Mouse (Mus musculus): ENCODE measurements around the gene Pkn1. TPM values are rescaled to one million over a fixed set of nuclear protein-coding genes. Genes with fewer than 3 reads are reported as not detected.

Gene Pkn1
- polyA plus RNA-seq, 1 experiment from 2014 or later: 28.8 TPM

DNA sequence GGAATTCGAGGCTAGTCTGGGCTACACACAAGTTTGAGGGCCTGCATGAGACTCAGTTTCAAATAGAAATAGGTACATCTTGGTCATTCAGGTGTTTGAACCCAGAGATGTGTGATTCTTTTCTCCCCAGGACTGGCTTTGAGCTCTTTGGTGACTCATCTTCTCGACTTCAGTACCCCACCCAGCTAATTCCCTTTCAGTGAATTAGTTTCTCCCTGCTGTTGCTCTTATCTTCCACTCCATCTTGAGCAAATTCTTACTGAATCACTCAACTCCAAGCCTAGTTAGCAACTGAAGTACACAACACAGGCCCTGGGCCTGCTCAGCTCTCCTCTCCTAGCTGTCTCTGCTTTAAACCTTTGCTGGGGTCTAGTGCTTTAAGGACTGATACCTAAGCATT lies 17.6 kb upstream of the Pkn1 start:
- 66% methylated on average over 2 of the region's 2 CpGs for WGBS
- no peak overlapping the region for H3K9ac ChIP-seq (ENCODE audit: low read length)

DNA sequence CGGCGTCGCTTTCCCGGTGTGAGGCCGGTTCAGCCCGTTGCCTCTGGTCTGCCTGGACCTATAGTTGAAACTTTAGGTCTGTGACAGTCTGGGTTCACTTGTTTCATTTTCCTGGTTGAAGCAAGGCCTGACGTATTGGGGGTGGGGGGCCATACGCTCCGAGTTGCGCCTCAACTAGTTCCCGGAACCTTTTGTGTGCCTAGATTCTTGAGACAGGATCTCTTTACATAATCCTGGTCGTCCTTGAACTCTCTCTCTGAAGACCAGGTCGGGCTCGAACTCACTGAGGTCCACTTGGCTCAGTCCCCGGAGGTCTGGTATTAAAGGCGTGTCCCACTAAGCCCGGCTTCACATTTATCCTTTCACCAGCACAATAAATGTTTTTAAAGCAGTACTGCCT lies 16.8 kb upstream of the Pkn1 start:
- no peak overlapping the region for H3K27ac ChIP-seq (replicated peaks; ENCODE audit: low read depth, low read length)
- 1% methylated on average over 17 of the region's 17 CpGs for WGBS

More for the DNA sequence above, 17.6 kb upstream of the Pkn1 start:
- no peak for DNase-seq (ENCODE audit: low spot score)
- ATAC-seq (ENCODE audit: insufficient number of reproducible peaks, low FRiP score, low TSS enrichment, low read depth): no peak
- Histone ChIP-seq H3K4me2 (ENCODE audit: low read depth, severe bottlenecking) (peak overlapping the region; percentile 74), H3K4me3 (ENCODE audit: low read depth, low read length) (no peak overlapping the region; the same call in 1 of the 2 replicates), H3K9me3 (ENCODE audit: control insufficient read depth, low read length) (no peaks in the 10 kb centered on the region), H3K36me3 (ENCODE audit: control insufficient read depth, insufficient read depth, low read length) (peaks cover 17% of the 10 kb centered on the region), H3K4me1 (ENCODE audit: control insufficient read depth, insufficient read depth, low read length) (peaks cover 8% of the 10 kb centered on the region), H3K27ac (replicated peaks; ENCODE audit: low read depth, low read length) (no peak overlapping the region), H3K27me3 (ENCODE audit: control insufficient read depth, insufficient read depth, low read length) (no peaks in the 10 kb centered on the region)

DNA sequence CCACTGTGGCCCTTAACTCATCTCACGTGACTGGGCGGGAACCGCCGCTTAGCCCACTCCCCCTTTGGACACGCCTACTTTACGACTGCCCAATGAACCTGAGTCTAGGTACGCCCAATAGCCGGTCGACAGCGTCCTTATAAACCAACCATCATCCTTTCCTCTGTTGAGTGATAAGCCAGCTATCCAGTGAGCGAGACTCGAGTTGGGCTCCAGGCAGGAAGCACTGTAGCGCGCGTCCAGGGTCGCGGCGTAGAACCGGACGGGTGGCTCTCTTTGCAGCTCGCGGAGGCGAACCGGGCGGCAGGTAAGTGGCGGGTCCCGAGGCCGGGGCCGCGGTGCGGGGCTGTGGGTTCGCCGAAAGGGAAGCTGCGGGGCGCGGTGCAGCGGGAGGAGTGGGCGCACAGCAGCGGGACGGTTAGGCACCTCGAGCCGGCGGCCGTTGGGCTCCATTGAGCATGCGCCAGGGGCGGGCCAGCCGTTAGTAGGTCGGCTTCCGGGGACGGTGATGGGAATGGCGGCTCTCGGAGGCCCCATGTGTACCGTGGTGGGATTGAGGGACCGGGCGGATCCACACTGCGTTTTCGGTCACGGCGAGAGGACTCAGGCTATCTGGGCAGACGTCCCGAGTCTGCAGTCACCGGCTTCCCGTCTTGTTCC lies 16.2 kb upstream of the Pkn1 start, which contains the start of gene Ddx39:
TSS of gene Ddx39 (plus strand) at position 147 of the 660 bp plus-strand sequence.
- peak within 1 kb of the TSS; percentile 77 for H3K9ac ChIP-seq (ENCODE audit: low read length)
- no peaks in the 10 kb centered on the region for H3K27me3 ChIP-seq (ENCODE audit: control insufficient read depth, insufficient read depth, low read length)
- peak within 1 kb of the TSS; percentile 83 for H3K4me3 ChIP-seq (ENCODE audit: low read depth, low read length)
- under 1% methylated on average over 52 of the region's 63 CpGs for WGBS
- H3K27ac ChIP-seq (replicated peaks; ENCODE audit: low read depth, low read length): peak within 1 kb of the TSS; percentile 53
- ATAC-seq (ENCODE audit: insufficient number of reproducible peaks, low FRiP score, low TSS enrichment, low read depth): peak; percentile 99
- H3K4me2 ChIP-seq (ENCODE audit: low read depth, severe bottlenecking): peak within 1 kb of the TSS; percentile 74
- H3K4me1 ChIP-seq (ENCODE audit: control insufficient read depth, insufficient read depth, low read length): peaks cover 8% of the 10 kb centered on the region
- DNase-seq (ENCODE audit: low spot score): peak; percentile 93
- H3K36me3 ChIP-seq (ENCODE audit: control insufficient read depth, insufficient read depth, low read length): peaks cover 3% of the 10 kb centered on the region
- no peaks in the 10 kb centered on the region for H3K9me3 ChIP-seq (ENCODE audit: control insufficient read depth, low read length)

More for the DNA sequence above, 16.8 kb upstream of the Pkn1 start:
- peak overlapping the region; percentile 83 for H3K4me3 ChIP-seq (ENCODE audit: low read depth, low read length)
- peaks cover 9% of the 10 kb centered on the region for H3K36me3 ChIP-seq (ENCODE audit: control insufficient read depth, insufficient read depth, low read length)
- H3K4me1 ChIP-seq (ENCODE audit: control insufficient read depth, insufficient read depth, low read length): peaks cover 8% of the 10 kb centered on the region
- H3K4me2 ChIP-seq (ENCODE audit: low read depth, severe bottlenecking): peak overlapping the region; percentile 74
- H3K27me3 ChIP-seq (ENCODE audit: control insufficient read depth, insufficient read depth, low read length): no peaks in the 10 kb centered on the region
- peak overlapping the region; percentile 77 for H3K9ac ChIP-seq (ENCODE audit: low read length)
- ATAC-seq (ENCODE audit: insufficient number of reproducible peaks, low FRiP score, low TSS enrichment, low read depth): 0 out of 2 replicates have a peak, but pooled peaks have one; percentile 8
- DNase-seq (ENCODE audit: low spot score): no peak
- no peaks in the 10 kb centered on the region for H3K9me3 ChIP-seq (ENCODE audit: control insufficient read depth, low read length)

DNA sequence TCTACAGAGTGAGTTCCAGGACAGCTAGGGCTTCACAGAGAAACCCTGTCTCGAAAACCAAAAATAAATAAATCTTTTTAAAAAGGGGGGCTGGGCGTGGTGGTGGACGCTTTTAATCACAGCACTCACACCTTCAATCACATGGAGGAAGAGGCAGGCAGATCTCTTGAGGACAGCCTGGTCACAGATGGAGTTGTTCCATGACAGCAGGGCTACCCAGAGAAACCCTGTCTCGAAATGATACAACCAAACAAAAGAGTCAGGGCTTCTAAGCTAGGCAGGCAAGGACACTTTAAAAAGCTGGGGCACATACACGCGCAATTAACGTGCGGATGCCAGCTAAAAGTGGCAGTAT lies 15.7 kb upstream of the Pkn1 start:
- Histone ChIP-seq H3K4me2 (ENCODE audit: low read depth, severe bottlenecking) (peak overlapping the region; percentile 36; the same call in 1 of the 2 replicates), H3K4me3 (ENCODE audit: low read depth, low read length) (peak overlapping the region; percentile 83), H3K9me3 (ENCODE audit: control insufficient read depth, low read length) (no peaks in the 10 kb centered on the region), H3K27me3 (ENCODE audit: control insufficient read depth, insufficient read depth, low read length) (no peaks in the 10 kb centered on the region), H3K27ac (replicated peaks; ENCODE audit: low read depth, low read length) (no peak overlapping the region), H3K4me1 (ENCODE audit: control insufficient read depth, insufficient read depth, low read length) (peaks cover 8% of the 10 kb centered on the region), H3K36me3 (ENCODE audit: control insufficient read depth, insufficient read depth, low read length) (no peaks in the 10 kb centered on the region), H3K9ac (ENCODE audit: low read length) (no peak overlapping the region)
- DNase-seq (ENCODE audit: low spot score): no peak
- no peak; the same call in 1 of the 2 replicates for ATAC-seq (ENCODE audit: insufficient number of reproducible peaks, low FRiP score, low TSS enrichment, low read depth)
- 18% methylated on average over 8 of the region's 8 CpGs for WGBS

DNA sequence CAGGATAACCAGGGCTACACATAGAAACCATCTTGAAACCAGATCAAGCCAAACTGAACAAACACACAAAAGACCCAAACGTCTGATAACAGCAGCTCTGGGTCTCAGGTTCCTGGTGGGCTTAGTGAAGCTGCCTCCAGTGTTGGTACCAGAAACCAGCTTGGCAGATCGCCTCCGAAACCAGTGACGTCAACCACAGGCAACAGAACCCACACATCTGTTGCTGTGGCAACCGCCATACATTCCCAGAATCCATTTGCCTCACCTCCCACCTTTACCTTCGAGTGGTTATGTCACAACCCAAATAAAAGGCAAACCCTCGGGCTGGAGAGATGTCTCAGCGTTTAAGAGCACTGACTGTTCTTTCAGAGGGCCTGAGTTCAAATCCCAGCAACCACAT lies 8.6 kb upstream of the Pkn1 start:
- H3K9me3 ChIP-seq (ENCODE audit: control insufficient read depth, low read length): no peaks in the 10 kb centered on the region
- H3K36me3 ChIP-seq (ENCODE audit: control insufficient read depth, insufficient read depth, low read length): no peaks in the 10 kb centered on the region
- no peak overlapping the region for H3K4me3 ChIP-seq (ENCODE audit: low read depth, low read length)
- H3K4me2 ChIP-seq (ENCODE audit: low read depth, severe bottlenecking): no peak overlapping the region
- no peaks in the 10 kb centered on the region for H3K27me3 ChIP-seq (ENCODE audit: control insufficient read depth, insufficient read depth, low read length)
- WGBS: 77% methylated on average over 8 of the region's 8 CpGs
- no peaks in the 10 kb centered on the region for H3K4me1 ChIP-seq (ENCODE audit: control insufficient read depth, insufficient read depth, low read length)
- DNase-seq (ENCODE audit: low spot score) (no peak), ATAC-seq (ENCODE audit: insufficient number of reproducible peaks, low FRiP score, low TSS enrichment, low read depth) (no peak)
- H3K9ac ChIP-seq (ENCODE audit: low read length): no peak overlapping the region
- H3K27ac ChIP-seq (replicated peaks; ENCODE audit: low read depth, low read length): no peak overlapping the region

DNA sequence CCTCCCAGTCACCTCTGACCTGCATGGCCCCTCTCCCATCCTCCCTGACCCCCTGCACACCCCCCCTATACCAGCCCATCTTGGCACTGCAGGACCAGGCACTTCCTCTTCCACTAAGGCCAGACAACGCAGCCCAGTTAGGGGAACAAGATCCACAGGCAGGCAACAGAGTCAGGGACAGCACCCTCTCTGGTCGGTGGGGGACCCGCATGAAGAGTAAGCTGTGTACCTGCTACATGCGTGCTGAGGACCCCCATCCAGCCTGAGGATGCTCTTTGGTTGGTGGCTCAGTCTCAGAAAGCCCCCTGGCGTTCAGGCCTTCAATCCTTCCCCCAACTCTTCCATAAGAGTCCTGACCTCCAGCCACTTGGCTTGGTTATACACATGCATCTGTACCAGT lies 7.4 kb upstream of the Pkn1 start:
- no peak overlapping the region for H3K4me2 ChIP-seq (ENCODE audit: low read depth, severe bottlenecking)
- ATAC-seq (ENCODE audit: insufficient number of reproducible peaks, low FRiP score, low TSS enrichment, low read depth) (no peak), DNase-seq (ENCODE audit: low spot score) (no peak)
- no peak overlapping the region for H3K27ac ChIP-seq (replicated peaks; ENCODE audit: low read depth, low read length)
- H3K4me3 ChIP-seq (ENCODE audit: low read depth, low read length): no peak overlapping the region
- H3K27me3 ChIP-seq (ENCODE audit: control insufficient read depth, insufficient read depth, low read length): no peaks in the 10 kb centered on the region
- H3K4me1 ChIP-seq (ENCODE audit: control insufficient read depth, insufficient read depth, low read length): no peaks in the 10 kb centered on the region
- H3K9me3 ChIP-seq (ENCODE audit: control insufficient read depth, low read length): no peaks in the 10 kb centered on the region
- H3K9ac ChIP-seq (ENCODE audit: low read length): no peak overlapping the region
- WGBS: 73% methylated on average over 5 of the region's 5 CpGs
- H3K36me3 ChIP-seq (ENCODE audit: control insufficient read depth, insufficient read depth, low read length): no peaks in the 10 kb centered on the region

DNA sequence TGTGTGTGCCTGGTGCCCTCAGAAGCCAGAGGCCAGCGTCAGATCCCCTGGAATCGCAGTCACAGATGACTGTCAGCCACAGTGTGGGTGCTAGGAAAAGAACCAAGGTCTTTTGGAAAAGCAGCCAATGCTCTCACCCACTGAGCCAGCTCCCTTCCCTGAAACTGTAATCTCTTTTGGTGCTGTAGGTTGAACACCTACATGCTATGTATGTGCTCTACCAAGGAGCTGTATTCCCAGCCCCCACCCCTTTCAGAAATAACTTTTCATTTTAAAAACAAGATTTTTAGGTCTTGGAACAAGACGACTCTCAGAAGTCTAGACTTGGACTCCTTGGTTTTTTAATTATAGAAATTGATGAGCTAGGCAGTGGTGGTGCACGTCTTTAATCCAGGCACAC lies 4.4 kb upstream of the Pkn1 start:
- H3K9ac ChIP-seq (ENCODE audit: low read length): no peak overlapping the region
- no peaks in the 10 kb centered on the region for H3K27me3 ChIP-seq (ENCODE audit: control insufficient read depth, insufficient read depth, low read length)
- H3K4me3 ChIP-seq (ENCODE audit: low read depth, low read length): no peak overlapping the region
- no peak for DNase-seq (ENCODE audit: low spot score)
- H3K4me2 ChIP-seq (ENCODE audit: low read depth, severe bottlenecking): no peak overlapping the region
- H3K4me1 ChIP-seq (ENCODE audit: control insufficient read depth, insufficient read depth, low read length): 0 out of 2 replicates have a peak, but pooled peaks cover 3% of the 10 kb centered on the region
- H3K27ac ChIP-seq (replicated peaks; ENCODE audit: low read depth, low read length): no peak overlapping the region
- H3K9me3 ChIP-seq (ENCODE audit: control insufficient read depth, low read length): no peaks in the 10 kb centered on the region
- ATAC-seq (ENCODE audit: insufficient number of reproducible peaks, low FRiP score, low TSS enrichment, low read depth): no peak
- 87% methylated on average over 4 of the region's 4 CpGs for WGBS
- H3K36me3 ChIP-seq (ENCODE audit: control insufficient read depth, insufficient read depth, low read length): no peaks in the 10 kb centered on the region

DNA sequence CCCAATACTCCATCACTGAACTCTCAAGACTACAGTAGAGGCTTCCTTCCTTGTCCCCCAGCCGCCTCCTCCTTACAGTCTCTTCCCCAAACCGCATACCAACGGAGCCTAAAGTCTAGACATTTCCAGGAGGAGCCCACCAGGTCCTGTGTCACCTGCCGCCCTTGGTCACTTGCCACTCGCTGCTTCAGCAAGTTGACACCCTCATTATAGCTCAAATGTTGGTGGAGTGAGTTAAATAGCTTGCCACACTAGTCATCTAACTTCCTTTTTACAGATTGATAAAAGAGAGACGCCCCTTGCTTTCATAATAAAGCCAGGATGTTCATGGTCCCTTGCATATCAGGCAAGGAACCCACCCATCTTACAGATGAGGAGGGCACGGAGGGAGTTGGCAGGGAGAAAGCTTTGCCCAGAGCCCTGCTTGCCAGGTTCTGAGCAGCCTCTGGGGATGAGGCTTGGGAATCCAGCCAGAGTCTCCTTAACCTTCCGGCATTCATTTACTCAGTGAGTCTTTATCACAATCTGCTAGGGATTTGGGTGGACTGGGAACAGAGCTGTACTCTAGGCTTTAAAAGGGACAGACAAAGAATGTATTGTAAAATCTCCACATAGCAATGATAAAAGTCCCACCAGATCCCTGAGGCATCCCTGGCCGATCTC lies 1.6 kb upstream of the Pkn1 start:
- H3K9ac ChIP-seq (ENCODE audit: low read length): no peak overlapping the region
- H3K4me1 ChIP-seq (ENCODE audit: control insufficient read depth, insufficient read depth, low read length): peaks cover 13% of the 10 kb centered on the region
- H3K27ac ChIP-seq (replicated peaks; ENCODE audit: low read depth, low read length): no peak overlapping the region
- H3K9me3 ChIP-seq (ENCODE audit: control insufficient read depth, low read length): no peaks in the 10 kb centered on the region
- H3K36me3 ChIP-seq (ENCODE audit: control insufficient read depth, insufficient read depth, low read length): no peaks in the 10 kb centered on the region
- H3K4me3 ChIP-seq (ENCODE audit: low read depth, low read length): no peak overlapping the region
- 83% methylated on average over 9 of the region's 9 CpGs for WGBS
- DNase-seq (ENCODE audit: low spot score) (no peak), ATAC-seq (ENCODE audit: insufficient number of reproducible peaks, low FRiP score, low TSS enrichment, low read depth) (no peak)
- no peak overlapping the region for H3K4me2 ChIP-seq (ENCODE audit: low read depth, severe bottlenecking)
- no peaks in the 10 kb centered on the region for H3K27me3 ChIP-seq (ENCODE audit: control insufficient read depth, insufficient read depth, low read length)
